Mouse (Mus musculus) kidney, embryonic 14.5 days (tissue): Measurements from ENCODE around the gene Ap4e1. TPM values are rescaled to one million over a fixed set of nuclear protein-coding genes. Genes with fewer than 3 reads are reported as not detected.
"Not testable (repeated sequence)": the region's sequence is repeated elsewhere in the genome, so short reads cannot be mapped to it uniquely, and the experiment has no call there.

Source experiments
- ATAC-seq: fragments of 200-750 bp; cut with Nextera tagmentation; 2 replicates; pipeline ENCODE4 v1.8.0; 2017; ENCODE audit warnings: moderate number of reproducible peaks, mild to moderate bottlenecking, moderate TSS enrichment, moderate library complexity; ENCODE audit not compliant: low FRiP score, low TSS enrichment
- H3K27ac ChIP-seq: fragments of 300-500 bp; sonication (generic); 2 replicates; pipeline ENCODE4 v1.5.1; 2014; ENCODE audit warnings: low read depth, mild to moderate bottlenecking, low read length, moderate library complexity, mixed read lengths
- H3K27me3 ChIP-seq: fragments of 300-500 bp; sonication (generic); 2 replicates; pipeline ENCODE4 v1.6.1; 2014; ENCODE audit warnings: mild to moderate bottlenecking, low read length; ENCODE audit not compliant: control insufficient read depth, insufficient read depth
- H3K36me3 ChIP-seq: fragments of 300-500 bp; sonication (generic); 2 replicates; pipeline ENCODE4 v1.6.1; 2014; ENCODE audit warnings: low read length, mixed read lengths; ENCODE audit not compliant: control insufficient read depth, insufficient read depth
- H3K4me1 ChIP-seq: fragments of 300-500 bp; sonication (generic); 2 replicates; pipeline ENCODE4 v1.6.1; 2014; ENCODE audit warnings: low read length, mixed read lengths; ENCODE audit not compliant: control insufficient read depth, insufficient read depth
- H3K4me2 ChIP-seq: fragments of 300-500 bp; sonication (generic); replicated peaks from 2 replicates; pipeline ENCODE4 v1.6.1; 2014; ENCODE audit warnings: low read depth, mild to moderate bottlenecking, low read length
- H3K4me3 ChIP-seq: fragments of 300-500 bp; sonication (generic); 2 replicates; pipeline ENCODE4 v1.5.1; 2014; ENCODE audit warnings: mild to moderate bottlenecking, low read length
- H3K9ac ChIP-seq: fragments of 300-500 bp; sonication (generic); 2 replicates; pipeline ENCODE4 v1.6.1; 2014; ENCODE audit warnings: low read depth, mild to moderate bottlenecking, low read length, moderate library complexity
- H3K9me3 ChIP-seq: fragments of 300-500 bp; sonication (generic); 2 replicates; pipeline ENCODE4 v1.6.1; 2016; ENCODE audit warnings: low read length; ENCODE audit not compliant: control insufficient read depth
- WGBS: fragments of 180-500 bp; shearing (Covaris S2); extraction: QIAGEN DNeasy Blood & Tissue Kit; methylation state at CpG from one replicate; pipeline ENCODE4 v1.1.7; 2014; 5-methylcytosine and 5-hydroxymethylcytosine counted together
- microRNA-seq: library from miRNA; unstranded; fragments of <30 nt; microRNA quantifications from one replicate; pipeline ENCODE4, GENCODE M21; 2016
- polyA plus RNA-seq: library from polyadenylated mRNA; unstranded; fragments of >200 nt; fragmentation: Nextera tagmentation; extraction: Ambion mirVana; gene quantifications from 2 replicates; pipeline ENCODE4 v1.2.1, GENCODE M21; 2014

Gene Ap4e1
- polyA plus RNA-seq, 1 experiment from 2014 or later: 11.1 TPM

DNA sequence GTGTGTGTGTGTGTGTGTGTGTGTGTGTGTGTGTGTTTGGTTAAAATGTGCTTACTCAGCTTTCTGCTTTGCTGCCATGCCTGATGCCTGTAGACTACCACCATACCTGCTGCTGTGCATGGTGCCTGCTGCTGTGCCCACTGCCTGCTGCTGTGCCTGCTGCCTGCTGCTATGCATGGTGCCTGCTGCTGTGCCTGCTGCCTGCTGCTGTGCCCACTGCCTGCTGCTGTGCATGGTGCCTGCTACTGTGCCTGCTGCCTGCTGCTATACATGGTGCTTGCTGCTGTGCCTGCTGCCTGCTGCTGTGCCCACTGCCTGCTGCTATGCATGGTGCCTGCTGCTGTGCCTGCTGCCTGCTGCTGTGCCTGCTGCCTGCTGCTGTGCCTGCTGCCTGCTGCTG lies 81.6 kb downstream of the Ap4e1 start:
- not testable (repeated sequence) for H3K9me3 ChIP-seq, H3K4me1 ChIP-seq, ATAC-seq, H3K4me3 ChIP-seq, H3K27me3 ChIP-seq, H3K4me2 ChIP-seq, H3K36me3 ChIP-seq, H3K9ac ChIP-seq, H3K27ac ChIP-seq

GRCm38 (mm10) chr2:127092000-127092399 lies 83.5 kb downstream of the Ap4e1 start:
- Histone ChIP-seq H3K9me3 (no peaks in the 10 kb centered on the region), H3K9ac (no peak overlapping the region), H3K27me3 (no peaks in the 10 kb centered on the region), H3K4me1 (no peaks in the 10 kb centered on the region), H3K4me3 (no peak overlapping the region), H3K4me2 (no peak overlapping the region), H3K36me3 (no peaks in the 10 kb centered on the region; the same call in 1 of the 2 replicates), H3K27ac (no peak overlapping the region)
- 77% methylated on average over 8 of the region's 8 CpGs for WGBS
- ATAC-seq: no peak

DNA sequence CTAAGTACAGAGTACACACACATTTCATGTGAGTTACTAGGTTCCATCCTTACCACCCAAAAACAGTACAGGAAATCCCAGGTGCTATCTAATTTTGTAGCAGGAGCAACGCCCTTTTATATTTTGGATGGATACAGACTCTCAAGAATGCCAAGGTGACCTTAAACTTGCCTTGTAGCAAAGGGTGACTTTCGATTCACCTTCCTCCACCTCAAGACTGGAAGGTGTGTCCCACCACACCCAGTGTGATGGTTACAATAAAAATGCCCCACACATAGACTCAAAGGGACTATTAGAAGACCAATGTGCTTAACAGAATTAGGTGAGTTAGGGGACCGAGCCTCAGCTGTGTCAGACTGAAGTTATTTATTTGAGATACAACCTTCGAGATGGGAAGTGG lies 100.5 kb downstream of the Ap4e1 start:
- peaks cover 77% of the 10 kb centered on the region for H3K36me3 ChIP-seq
- WGBS: 88% methylated on average over 4 of the region's 4 CpGs

More for the DNA sequence above, 100.5 kb downstream of the Ap4e1 start:
- Histone ChIP-seq H3K27ac (no peak overlapping the region), H3K9ac (no peak overlapping the region), H3K27me3 (no peaks in the 10 kb centered on the region), H3K9me3 (no peaks in the 10 kb centered on the region), H3K4me1 (no peaks in the 10 kb centered on the region), H3K4me3 (no peak overlapping the region), H3K4me2 (no peak overlapping the region)
- no peak for ATAC-seq

Small RNA genes lying within 50 kb of the gene (microRNA-seq; reads per million reads assigned to microRNA genes)
- not detected for gene Gm24081

Other genes starting within 250 kb of the Ap4e1 start
- 2.9 and 3.3 TPM in 2 replicates for gene Usp50, start 225.2 kb upstream of the Ap4e1 start, polyA plus RNA-seq
- gene Trpm7, start 132.5 kb upstream of the Ap4e1 start, polyA plus RNA-seq: 33.4 and 62.8 TPM in 2 replicates
- gene Sppl2a, start 75.5 kb upstream of the Ap4e1 start, polyA plus RNA-seq: 39.1 and 47.0 TPM in 2 replicates
- 39.6 and 43.4 TPM in 2 replicates for gene Blvra, start 61.9 kb downstream of the Ap4e1 start, polyA plus RNA-seq
- 67.3 and 103 TPM in 2 replicates for gene Ncaph, start 125.2 kb downstream of the Ap4e1 start, polyA plus RNA-seq
- gene Itpripl1, start 134.7 kb downstream of the Ap4e1 start, polyA plus RNA-seq: 22.7 and 22.8 TPM in 2 replicates
- gene 1810024B03Rik, start 199.6 kb downstream of the Ap4e1 start, polyA plus RNA-seq: 2.7 and 3.6 TPM in 2 replicates
- 62.7 and 85.9 TPM in 2 replicates for gene Snrnp200, start 199.7 kb downstream of the Ap4e1 start, polyA plus RNA-seq
- gene Ciao1, start 239.1 kb downstream of the Ap4e1 start, polyA plus RNA-seq: 60.1 and 62.5 TPM in 2 replicates
- gene Tmem127, start 239.2 kb downstream of the Ap4e1 start, polyA plus RNA-seq: 13.5 and 19.8 TPM in 2 replicates